Mouse (Mus musculus) small intestine, adult 2 months (tissue): ENCODE measurements around the gene Trex1. TPM values are rescaled to one million over a fixed set of nuclear protein-coding genes. Genes with fewer than 3 reads are reported as not detected.

Source experiments
- H3K27ac ChIP-seq: fragments of 200-500 bp; 2 replicates; pipeline ENCODE4 v1.5.1; 2012; ENCODE audit warnings: low read depth, low read length, control low read depth, inconsistent platforms; ENCODE audit not compliant: insufficient read depth
- H3K27me3 ChIP-seq: fragments of 200-500 bp; 2 replicates; pipeline ENCODE4 v1.6.1; 2012; ENCODE audit warnings: mild to moderate bottlenecking, moderate library complexity, low read length, inconsistent platforms; ENCODE audit not compliant: control insufficient read depth, insufficient read depth
- H3K36me3 ChIP-seq: fragments of 200-500 bp; 2 replicates; pipeline ENCODE4 v1.6.1; 2012; ENCODE audit warnings: mild to moderate bottlenecking, low read length, control low read depth, inconsistent platforms; ENCODE audit not compliant: control insufficient read depth, insufficient read depth
- H3K4me1 ChIP-seq: fragments of 200-500 bp; 2 replicates; pipeline ENCODE4 v1.6.1; 2012; ENCODE audit warnings: low read length, inconsistent platforms, mixed read lengths; ENCODE audit not compliant: control insufficient read depth, insufficient read depth, insufficient read length
- H3K4me3 ChIP-seq: fragments of 200-500 bp; 2 replicates; pipeline ENCODE4 v1.5.1; 2012; ENCODE audit warnings: low read depth, mild to moderate bottlenecking, control low read depth, inconsistent platforms, low read length, moderate library complexity
- CTCF ChIP-seq: fragments of 200-500 bp; IDR thresholded peaks from 2 replicates; pipeline ENCODE4 v1.5.1; 2012; ENCODE audit warnings: low read depth, mild to moderate bottlenecking, control low read depth, inconsistent platforms, low read length, moderate library complexity, mixed read lengths; ENCODE audit not compliant: insufficient replicate concordance, insufficient read length; ENCODE audit errors: extremely low read depth
- POLR2A ChIP-seq: fragments of 200-500 bp; IDR thresholded peaks from 2 replicates; pipeline ENCODE4 v1.6.1; 2012; ENCODE audit warnings: low read depth, mild to moderate bottlenecking, control low read depth, inconsistent platforms, low read length, moderate library complexity
- WGBS: fragments of 180-500 bp; shearing (Covaris S2); methylation state at CpG from one replicate; pipeline ENCODE4 v1.1.7; 2018; 5-methylcytosine and 5-hydroxymethylcytosine counted together
- polyA plus RNA-seq: library from polyadenylated mRNA; depleted of rRNA; stranded (reverse); fragments of >200 nt; gene quantifications from 2 replicates; pipeline ENCODE4 v1.2.3, GENCODE M21; 2012

The Trex1 gene
- polyA plus RNA-seq, 1 experiment, result 174 TPM

- Histone ChIP-seq H3K27ac (no peak overlapping the region), H3K27me3 (0 out of 2 replicates have a peak, but pooled peaks cover 6% of the 10 kb centered on the region), H3K4me1 (peaks cover 24% of the 10 kb centered on the region), H3K4me3 (peak overlapping the region; percentile 82), H3K36me3 (peaks cover 9% of the 10 kb centered on the region)
- TF ChIP-seq CTCF (no peak), POLR2A (no peak)
- WGBS, result 47% methylated on average over 9 of the region's 9 CpGs
These were observed 36.7 kb upstream of the Trex1 start for GRCm38 (mm10) chr9:109096251-109096661.

DNA sequence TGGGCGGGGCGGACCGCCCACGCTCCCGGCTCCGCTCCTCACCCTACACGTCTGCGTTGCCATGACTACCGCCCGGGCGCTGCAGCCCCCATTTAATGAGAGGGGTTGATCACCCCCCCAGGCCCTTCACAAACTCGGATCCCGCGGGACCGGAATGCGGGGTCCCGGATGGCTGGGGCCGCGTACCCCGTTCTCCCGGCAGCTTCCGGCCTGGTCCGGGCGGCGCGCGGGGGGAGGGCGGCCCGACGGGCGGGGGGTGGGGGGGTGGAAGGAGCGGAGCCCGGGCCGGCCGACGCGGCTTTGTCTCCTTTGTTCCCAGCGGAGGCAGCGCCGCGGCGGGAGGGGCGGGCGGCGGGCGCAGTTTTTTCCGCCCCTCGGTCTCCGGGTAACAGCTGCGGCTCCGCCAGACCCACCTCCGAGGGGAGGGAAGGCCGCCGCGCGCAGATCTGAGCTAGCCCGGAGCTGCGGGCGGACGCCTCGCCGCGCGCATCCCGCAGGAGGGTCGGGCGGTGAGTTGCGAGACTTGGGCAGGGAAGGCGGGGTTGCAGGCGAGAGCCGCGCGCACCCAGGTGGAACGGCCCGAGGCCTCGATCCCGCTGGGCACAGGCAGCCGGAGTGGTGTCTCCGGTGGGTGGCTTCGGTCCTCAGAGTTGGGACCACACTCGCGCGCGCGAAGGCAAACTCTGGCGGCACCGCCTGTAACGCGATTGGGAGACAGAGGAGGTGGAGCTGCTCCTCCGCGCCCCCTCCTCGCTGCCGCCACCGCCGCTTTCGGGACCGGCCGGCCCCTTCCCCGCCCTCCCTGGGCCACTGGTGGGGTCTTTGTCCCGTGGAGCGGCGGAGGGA lies 35.8 kb upstream of the Trex1 start, which contains the start of gene Plxnb1:
TSS of gene Plxnb1 (plus strand) at position 253 of the 846 bp plus-strand sequence.
- peaks cover 24% of the 10 kb centered on the region for H3K4me1 ChIP-seq

DNA sequence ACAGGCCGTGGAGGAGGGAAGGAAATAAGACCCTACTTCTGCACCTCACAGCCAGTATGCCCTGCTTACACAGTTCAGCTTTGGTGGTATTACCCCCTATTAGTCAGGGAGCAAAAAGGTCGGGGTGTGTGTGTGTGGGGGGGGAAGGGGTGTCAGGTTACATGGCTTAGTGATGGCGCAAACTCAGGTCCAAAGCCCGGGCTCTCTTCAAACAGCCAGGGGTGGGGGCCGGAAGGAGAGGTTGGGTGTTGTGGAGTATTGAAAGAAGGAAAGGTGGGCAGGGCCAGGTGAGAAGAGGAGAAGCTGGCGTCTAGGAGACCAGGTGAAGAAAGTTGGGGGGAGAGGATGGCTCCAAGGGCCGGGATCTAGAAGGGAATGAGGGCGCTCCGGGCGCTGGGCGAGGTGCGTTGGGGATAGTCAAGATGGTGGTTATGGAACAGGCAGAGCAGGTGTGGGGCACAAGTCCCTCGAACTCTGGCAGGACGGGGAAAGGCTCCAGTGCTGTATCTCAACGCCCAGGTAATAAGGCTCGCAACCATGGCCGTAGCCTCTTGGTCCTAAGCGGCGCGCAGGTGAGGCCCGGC lies 35.1 kb upstream of the Trex1 start:
- Histone ChIP-seq H3K27ac (no peak overlapping the region; the same call in 1 of the 2 replicates), H3K4me1 (peaks cover 24% of the 10 kb centered on the region), H3K27me3 (0 out of 2 replicates have a peak, but pooled peaks cover 6% of the 10 kb centered on the region), H3K36me3 (peaks cover 17% of the 10 kb centered on the region), H3K4me3 (peak overlapping the region; percentile 82)
- no peak for TF ChIP-seq CTCF
- TF ChIP-seq POLR2A, result no peak
- WGBS, result 4% methylated on average over 21 of the region's 21 CpGs

More for the DNA sequence above, 35.8 kb upstream of the Trex1 start, which contains the start of gene Plxnb1:
- WGBS, result under 1% methylated on average over 79 of the region's 102 CpGs
- Histone ChIP-seq H3K27ac (peak within 1 kb of the TSS; percentile 21), H3K36me3 (peaks cover 13% of the 10 kb centered on the region), H3K4me3 (peak within 1 kb of the TSS; percentile 82), H3K27me3 (0 out of 2 replicates have a peak, but pooled peaks cover 6% of the 10 kb centered on the region)
- no peak for TF ChIP-seq POLR2A
- no peak for TF ChIP-seq CTCF

- Histone ChIP-seq H3K27ac (no peak overlapping the region), H3K27me3 (0 out of 2 replicates have a peak, but pooled peaks cover 6% of the 10 kb centered on the region), H3K36me3 (peaks cover 19% of the 10 kb centered on the region), H3K4me1 (peaks cover 24% of the 10 kb centered on the region), H3K4me3 (no peak overlapping the region)
- no peak for TF ChIP-seq CTCF
- WGBS, result 38% methylated on average over 11 of the region's 11 CpGs
These were observed 34.4 kb upstream of the Trex1 start for GRCm38 (mm10) chr9:109093786-109094552.

DNA sequence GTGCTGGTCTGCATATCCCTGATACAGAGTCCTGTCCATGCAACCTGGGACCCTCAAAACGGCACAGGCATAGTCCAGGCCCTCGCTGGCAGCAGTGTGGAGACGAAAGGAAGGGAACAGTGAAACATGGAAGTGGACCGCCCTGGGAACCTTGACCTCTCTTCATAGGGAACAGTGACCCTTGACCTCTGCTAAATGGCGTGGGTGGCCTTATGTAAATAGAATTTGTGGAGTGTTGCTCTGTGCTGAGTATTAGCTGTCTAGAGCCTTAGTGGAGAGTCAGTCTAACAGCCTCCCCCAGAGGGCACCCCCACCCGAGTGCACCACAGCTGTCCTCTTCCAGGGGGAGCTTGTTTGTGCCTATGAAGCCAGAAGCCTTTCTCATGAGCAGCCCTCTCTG lies 33.3 kb upstream of the Trex1 start:
- Histone ChIP-seq H3K27me3 (0 out of 2 replicates have a peak, but pooled peaks cover 6% of the 10 kb centered on the region), H3K36me3 (peaks cover 20% of the 10 kb centered on the region), H3K4me1 (peaks cover 24% of the 10 kb centered on the region), H3K4me3 (no peak overlapping the region), H3K27ac (no peak overlapping the region)
- TF ChIP-seq POLR2A, result no peak
- TF ChIP-seq CTCF, result no peak
- 48% methylated on average over 6 of the region's 6 CpGs for WGBS

DNA sequence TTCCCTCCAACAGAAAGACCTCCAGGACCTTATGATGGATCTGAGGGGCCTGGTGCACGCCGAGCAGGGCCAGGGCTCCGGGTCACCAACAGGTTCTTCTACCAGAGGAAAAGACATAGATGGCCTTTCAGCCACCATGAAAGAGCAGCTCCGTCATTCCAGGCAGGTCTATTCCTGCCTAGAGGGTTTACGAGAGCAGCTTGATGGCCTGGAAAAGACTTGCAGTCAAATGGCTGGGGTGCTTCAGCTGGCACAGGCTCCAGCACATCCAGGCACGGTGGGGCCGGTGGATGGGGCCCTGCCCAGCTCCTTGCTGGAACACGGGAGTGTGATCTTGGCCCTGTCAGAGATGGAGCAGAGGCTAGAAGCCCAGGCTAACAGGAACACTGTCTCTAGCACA lies 32.3 kb upstream of the Trex1 start:
- H3K27me3 ChIP-seq, result 0 out of 2 replicates have a peak, but pooled peaks cover 6% of the 10 kb centered on the region
- no peak overlapping the region for H3K27ac ChIP-seq
- no peak overlapping the region for H3K4me3 ChIP-seq
- peaks cover 20% of the 10 kb centered on the region for H3K36me3 ChIP-seq
- 90% methylated on average over 8 of the region's 8 CpGs for WGBS
- TF ChIP-seq CTCF (no peak), POLR2A (no peak)
- H3K4me1 ChIP-seq, result peaks cover 24% of the 10 kb centered on the region

- H3K36me3 ChIP-seq, result peaks cover 20% of the 10 kb centered on the region
- H3K4me3 ChIP-seq, result no peak overlapping the region
- H3K27ac ChIP-seq, result no peak overlapping the region
- 72% methylated on average over 15 of the region's 15 CpGs for WGBS
- TF ChIP-seq CTCF (no peak), POLR2A (no peak)
- H3K4me1 ChIP-seq, result peaks cover 21% of the 10 kb centered on the region
- 0 out of 2 replicates have a peak, but pooled peaks cover 1% of the 10 kb centered on the region for H3K27me3 ChIP-seq
These were observed 30.9 kb upstream of the Trex1 start for GRCm38 (mm10) chr9:109090446-109090845.
